Mouse (Mus musculus) lung, postnatal 0 days (tissue): ENCODE data around the gene Bahd1.

ENCODE experiments used
- CTCF ChIP-seq: IDR thresholded peaks from 2 replicates; pipeline ENCODE4 v1.5.1; 2016; ENCODE audit warnings: antibody characterized with exemption, mild to moderate bottlenecking
- EP300 ChIP-seq: IDR thresholded peaks from 2 replicates; pipeline ENCODE4 v1.6.1; 2016; ENCODE audit warnings: antibody characterized with exemption, mild to moderate bottlenecking, control low read depth

- TF ChIP-seq CTCF, result no peak
- TF ChIP-seq EP300, result no peak
Measured at GRCm38 (mm10) chr2:118910605-118911278, 10.6 kb downstream of the Bahd1 start.
